Mouse (Mus musculus): ENCODE measurements at regions not wholly inside any gene's neighbourhood (a gene's known extent, or its start where the extent isn't known, plus 50 kb on each side); places are given as distances from the start of the nearest gene placed in this dataset.
"Not testable (repeated sequence)": the region's sequence is repeated elsewhere in the genome, so short reads cannot be mapped to it uniquely, and the experiment has no call there.

- DNase-seq (ENCODE audit: low spot score in 2 of 2), result no peak
Measured at GRCm38 (mm10) chr3:152040751-152041150, 125.3 kb downstream of the Gipc2 start.

DNA sequence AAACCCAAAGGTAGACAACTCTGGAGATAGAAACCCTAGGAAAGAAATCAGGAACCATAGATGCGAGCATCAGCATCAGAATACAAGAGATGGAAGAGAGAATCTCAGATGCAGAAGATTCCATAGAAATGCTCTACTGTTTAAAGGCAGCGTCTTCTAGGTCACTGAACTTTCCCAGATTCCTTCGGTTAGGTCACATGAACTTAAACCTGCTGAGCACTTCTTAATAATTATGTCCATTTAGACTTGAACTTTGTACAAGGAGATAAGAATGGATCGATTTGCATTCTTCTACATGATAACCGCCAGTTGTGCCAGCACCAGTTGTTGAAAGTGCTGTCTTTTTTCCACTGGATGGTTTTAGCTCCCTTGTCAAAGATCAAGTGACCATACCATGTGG is 129.2 kb downstream of the Gipc2 start:
- not testable (repeated sequence) for DNase-seq (ENCODE audit: low spot score in 2 of 2)

DNA sequence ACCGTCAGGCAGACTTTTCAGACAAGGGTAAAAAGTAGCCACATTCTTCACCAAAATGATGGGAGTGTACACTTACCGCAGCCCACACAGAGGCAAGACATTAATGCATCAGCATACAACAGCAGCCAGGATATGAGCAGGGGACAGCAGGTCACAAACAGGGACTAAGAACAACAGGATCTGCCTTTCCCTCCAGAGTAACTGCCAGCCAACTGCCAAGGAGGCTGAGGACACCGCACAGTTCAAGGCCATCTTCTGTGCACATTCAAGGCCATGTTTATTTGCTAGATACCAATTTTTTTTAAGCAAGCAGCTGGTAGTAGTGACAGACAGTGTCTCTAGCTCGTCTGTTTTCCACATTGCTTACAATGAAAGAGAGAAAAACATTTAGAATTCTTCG is 130.6 kb downstream of the Gipc2 start:
- no peak for DNase-seq (ENCODE audit: low spot score in 2 of 2)

GRCm38 (mm10) chr3:152034686-152035085 is 131.3 kb downstream of the Gipc2 start:
- no peak for DNase-seq (ENCODE audit: low spot score in 2 of 2)

DNA sequence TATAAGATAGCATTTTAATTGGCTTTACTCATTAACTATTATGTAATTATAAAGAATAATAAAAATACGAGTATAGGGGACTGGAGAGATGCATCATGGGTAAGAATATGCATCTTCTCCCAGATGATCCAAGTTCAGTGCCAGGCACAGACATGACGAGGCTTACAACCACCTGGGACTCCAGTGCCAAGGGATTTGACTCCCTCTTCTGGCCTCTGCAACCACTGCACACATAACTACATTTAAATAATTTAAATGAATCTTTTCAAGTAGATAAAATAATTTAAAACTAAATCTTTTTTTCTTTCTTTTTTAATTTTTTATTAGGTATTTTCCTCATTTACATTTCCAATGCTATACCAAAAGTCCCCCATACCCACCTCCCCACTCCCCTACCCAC is 131.8 kb downstream of the Gipc2 start:
- DNase-seq (ENCODE audit: low spot score in 2 of 2), result no peak

DNA sequence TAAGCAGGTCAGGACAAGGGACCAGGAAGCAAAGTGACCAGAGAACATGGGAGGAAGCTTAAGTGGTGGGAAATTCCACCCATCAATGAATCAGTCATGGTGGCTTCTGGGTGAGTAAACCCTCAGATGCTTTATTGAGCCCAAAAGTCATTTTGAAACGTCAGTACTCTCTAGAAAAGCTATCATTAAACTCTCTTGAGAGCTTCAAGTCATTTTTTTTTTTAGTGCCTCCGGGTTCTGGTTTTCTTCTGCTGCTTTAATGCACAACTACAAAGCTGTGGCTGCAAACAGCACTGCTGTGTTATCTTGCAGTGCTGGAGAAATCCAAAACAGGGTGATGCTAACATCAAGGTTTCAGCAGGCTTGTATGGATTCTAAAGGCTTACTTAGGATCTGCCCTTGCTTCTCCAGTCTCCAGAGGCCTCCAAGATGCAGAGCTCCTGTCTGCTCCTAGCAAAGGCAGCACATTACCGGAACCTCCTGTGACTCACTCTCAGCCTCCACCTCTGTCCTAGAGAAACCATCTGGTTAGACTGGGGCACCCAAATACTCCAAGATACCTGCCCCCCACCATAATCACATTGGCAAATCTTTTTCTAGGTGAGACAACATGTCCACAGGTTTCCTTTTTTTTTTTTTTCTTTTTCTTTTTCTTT is 133.2 kb downstream of the Gipc2 start:
- DNase-seq (ENCODE audit: low spot score in 2 of 2), result no peak

GRCm38 (mm10) chr3:152028695-152029094 is 137.3 kb downstream of the Gipc2 start:
- DNase-seq (ENCODE audit: low spot score in 2 of 2), result no peak

GRCm38 (mm10) chr3:152026034-152026433 is 140.0 kb downstream of the Gipc2 start:
- DNase-seq (ENCODE audit: low spot score in 2 of 2), result no peak

GRCm38 (mm10) chr3:152025122-152025521 is 140.9 kb downstream of the Gipc2 start:
- no peak for DNase-seq (ENCODE audit: low spot score in 2 of 2)

- DNase-seq (ENCODE audit: low spot score in 2 of 2), result no peak
Measured at GRCm38 (mm10) chr3:152006747-152007146, 159.3 kb downstream of the Gipc2 start.

- peak in 1 of 2 experiments; percentile 3 for DNase-seq (ENCODE audit: low spot score in 2 of 2)
Measured at GRCm38 (mm10) chr3:152005366-152006025, 160.5 kb downstream of the Gipc2 start.

GRCm38 (mm10) chr3:152004411-152004955 is 161.5 kb downstream of the Gipc2 start:
- peak; percentile 49 to 56 for DNase-seq (ENCODE audit: low spot score in 2 of 2)

DNA sequence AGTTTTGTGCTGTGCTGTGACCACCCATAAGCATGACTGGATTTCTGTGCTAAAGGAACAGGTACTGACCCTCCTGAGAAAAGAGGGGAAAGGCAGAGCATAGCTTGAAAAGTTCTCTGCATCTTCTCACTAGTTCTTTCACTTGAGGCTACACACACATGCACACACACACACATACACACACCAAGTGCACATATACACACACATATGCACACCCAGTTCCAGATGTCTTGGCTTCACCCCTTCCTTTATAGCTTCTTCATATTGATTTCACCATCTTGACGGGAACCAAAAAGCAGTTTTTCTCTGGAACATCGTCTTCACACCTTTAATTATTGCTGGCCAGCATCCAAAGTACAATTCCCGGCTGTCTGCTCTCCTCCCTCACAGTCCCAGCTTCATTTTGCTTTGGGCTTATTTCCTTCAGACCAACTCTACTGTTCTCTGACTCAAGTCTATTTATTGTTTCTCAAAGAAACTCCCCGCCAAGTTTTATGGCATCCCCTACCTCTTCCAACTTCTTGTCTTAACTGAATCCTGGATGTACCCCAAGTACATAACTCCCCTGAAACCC is 160.2 kb upstream of the Ptgfr start:
- no peak for DNase-seq (ENCODE audit: low spot score in 2 of 2)

GRCm38 (mm10) chr3:151997111-151997510 is 159.7 kb upstream of the Ptgfr start:
- DNase-seq (ENCODE audit: low spot score in 2 of 2), result no peak

DNA sequence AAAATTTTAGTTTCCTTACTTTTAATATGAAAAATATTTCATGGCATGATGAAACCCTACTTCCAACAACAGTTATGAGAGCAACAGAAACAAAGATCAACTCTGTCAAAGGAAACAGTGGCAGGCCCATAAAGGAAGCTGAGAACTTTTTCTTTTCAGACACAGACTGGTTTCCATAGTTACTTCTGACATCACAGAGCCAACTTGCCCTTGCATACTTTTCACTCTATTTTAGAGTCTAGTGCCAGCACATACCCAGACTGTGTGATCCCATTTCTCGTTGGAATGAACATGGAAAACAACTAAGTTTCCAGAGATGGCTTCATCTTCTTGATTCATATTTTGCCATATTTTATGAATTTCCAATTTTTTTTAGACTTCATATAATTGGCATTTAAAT is 150.8 kb upstream of the Ptgfr start:
- DNase-seq (ENCODE audit: low spot score in 2 of 2), result no peak

DNA sequence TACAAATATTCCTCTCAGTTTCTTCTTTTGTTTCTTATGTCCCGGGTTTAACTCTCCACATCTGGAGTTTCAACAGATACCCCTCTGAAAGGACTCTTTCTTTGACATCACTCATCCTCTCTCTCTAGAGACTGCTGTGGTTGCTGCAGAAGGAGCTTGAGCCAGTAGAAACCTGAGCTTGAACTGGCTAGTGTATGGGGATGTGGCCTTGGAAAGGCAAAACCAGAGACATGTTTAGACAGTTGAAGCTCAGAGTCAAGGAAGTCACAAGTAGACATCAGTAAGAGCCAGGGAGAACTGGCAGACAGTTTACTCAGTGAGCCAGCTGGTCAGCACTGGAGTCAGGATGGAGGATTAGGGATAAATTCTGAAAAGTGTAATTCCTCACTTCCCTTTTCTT is 140.7 kb upstream of the Ptgfr start:
- peak; percentile 58 to 64 for DNase-seq (ENCODE audit: low spot score in 2 of 2)

DNA sequence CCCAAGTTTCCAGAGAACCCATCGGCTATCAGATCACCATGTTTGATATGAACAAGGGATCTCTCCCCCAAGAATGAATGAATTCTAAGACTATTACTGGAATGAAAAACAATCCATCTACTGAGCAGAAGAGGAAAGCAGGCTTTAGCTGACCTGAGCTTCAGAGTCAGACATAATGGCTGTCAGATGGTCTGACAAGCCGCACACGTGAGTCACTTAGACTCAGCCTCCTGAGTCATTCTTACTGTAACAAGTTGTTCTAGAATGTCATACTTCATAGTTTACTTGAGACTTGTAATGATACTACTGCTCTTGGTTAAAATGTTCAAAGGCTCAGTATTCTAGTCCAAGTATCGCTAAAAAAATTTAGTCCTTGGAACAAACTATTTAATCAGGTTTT is 140.2 kb upstream of the Ptgfr start:
- DNase-seq (ENCODE audit: low spot score in 2 of 2), result no peak

DNA sequence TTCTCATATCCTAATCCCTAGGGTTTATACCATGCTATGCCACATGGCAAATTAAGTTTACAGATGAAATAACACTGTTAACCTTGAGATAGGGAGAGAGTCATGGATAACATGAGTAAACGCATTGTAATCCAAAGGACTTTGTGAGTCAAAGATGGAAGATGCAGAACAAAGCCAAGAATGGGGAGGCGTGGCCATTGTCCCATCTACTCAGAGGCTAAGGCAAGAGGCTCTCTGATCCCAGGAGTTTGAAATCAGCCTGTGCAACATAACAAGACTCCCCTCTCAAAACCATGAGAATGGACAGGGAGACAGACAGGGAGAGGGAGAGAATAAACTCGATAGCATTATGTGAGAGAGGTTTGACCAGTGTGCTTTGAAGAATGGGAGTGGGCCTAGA is 112.4 kb upstream of the Ptgfr start:
- DNase-seq (ENCODE audit: low spot score in 2 of 2), result no peak

GRCm38 (mm10) chr3:151948015-151948645 is 110.7 kb upstream of the Ptgfr start:
- no peak for DNase-seq (ENCODE audit: low spot score in 2 of 2)

DNA sequence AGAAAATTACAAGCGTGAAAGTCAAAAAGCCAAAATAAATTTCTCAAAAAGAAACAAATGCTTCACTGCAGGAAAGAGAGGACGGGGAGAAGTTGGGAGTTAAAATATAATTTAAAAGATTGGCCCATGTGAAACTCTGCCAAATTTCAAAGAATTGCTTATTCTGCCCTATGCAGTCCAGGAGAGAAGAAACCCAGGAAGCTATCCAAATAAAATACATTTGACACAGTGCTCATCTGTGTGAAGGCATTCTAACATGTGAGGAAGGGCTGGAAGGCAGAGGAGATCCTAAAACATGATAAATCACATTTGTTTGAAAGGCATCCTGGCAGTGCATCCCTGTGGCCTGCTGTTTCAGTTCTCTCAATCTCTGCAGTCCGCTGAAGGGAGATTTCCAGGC is 108.5 kb upstream of the Ptgfr start:
- DNase-seq (ENCODE audit: low spot score in 2 of 2), result no peak

DNA sequence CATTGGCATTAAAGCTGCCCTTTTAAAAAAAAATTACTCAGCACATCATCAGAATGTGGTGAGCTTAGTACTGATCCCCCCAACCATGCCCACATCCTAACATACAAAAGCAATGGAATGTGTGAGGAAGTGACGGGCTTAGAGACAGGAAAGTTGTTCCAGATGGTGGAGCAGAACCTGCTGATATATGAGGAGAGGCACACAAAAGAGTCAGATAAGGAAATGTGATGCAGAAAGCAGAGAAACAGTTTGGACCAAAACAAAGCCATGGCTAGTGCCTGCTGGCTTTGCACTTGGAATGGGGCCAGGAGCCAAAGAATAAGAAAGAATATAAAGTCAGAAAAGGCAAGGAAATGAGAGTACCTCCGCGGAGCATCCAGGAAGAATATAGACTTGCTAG is 106.1 kb upstream of the Ptgfr start:
- DNase-seq (ENCODE audit: low spot score in 2 of 2), result no peak

- DNase-seq (ENCODE audit: low spot score in 2 of 2), result peak in 1 of 2 experiments; percentile 1
Measured at GRCm38 (mm10) chr3:151938472-151939029, 101.1 kb upstream of the Ptgfr start.

All from heart, adult 9 months (tissue).